Mouse (Mus musculus) CD8-positive naive resting alpha-beta T cell, adult 2 months (primary cell): ENCODE results near the gene Zfp771.

Experiments used
- DNase-seq, 2 experiments: peaks; one replicate each; pipeline ENCODE4 v3.0.0; 2022; ENCODE audit warnings: low read depth in 2 of 2, low spot score in 2 of 2

Gene Zfp771

DNA sequence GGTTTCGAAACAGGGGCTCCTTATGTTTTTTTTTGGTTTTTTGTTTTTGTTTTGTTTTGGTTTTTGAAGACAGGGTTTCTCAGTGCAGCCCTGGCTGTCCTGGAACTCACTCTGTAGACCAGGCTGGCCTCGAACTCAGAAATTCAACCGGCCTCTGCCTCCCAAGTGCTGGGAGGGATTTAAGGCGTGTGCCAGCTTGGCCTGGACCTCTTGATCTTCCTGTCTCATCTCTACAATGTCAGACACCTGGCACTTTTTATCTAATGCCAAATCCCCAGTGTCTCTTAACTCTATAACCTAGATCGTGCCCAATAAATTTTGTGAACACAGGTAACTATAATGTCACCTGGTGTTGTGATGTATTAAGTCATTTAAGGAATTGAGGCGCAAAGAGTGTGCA, 9.3 kb downstream of the Zfp771 start:
- no peak for DNase-seq

DNA sequence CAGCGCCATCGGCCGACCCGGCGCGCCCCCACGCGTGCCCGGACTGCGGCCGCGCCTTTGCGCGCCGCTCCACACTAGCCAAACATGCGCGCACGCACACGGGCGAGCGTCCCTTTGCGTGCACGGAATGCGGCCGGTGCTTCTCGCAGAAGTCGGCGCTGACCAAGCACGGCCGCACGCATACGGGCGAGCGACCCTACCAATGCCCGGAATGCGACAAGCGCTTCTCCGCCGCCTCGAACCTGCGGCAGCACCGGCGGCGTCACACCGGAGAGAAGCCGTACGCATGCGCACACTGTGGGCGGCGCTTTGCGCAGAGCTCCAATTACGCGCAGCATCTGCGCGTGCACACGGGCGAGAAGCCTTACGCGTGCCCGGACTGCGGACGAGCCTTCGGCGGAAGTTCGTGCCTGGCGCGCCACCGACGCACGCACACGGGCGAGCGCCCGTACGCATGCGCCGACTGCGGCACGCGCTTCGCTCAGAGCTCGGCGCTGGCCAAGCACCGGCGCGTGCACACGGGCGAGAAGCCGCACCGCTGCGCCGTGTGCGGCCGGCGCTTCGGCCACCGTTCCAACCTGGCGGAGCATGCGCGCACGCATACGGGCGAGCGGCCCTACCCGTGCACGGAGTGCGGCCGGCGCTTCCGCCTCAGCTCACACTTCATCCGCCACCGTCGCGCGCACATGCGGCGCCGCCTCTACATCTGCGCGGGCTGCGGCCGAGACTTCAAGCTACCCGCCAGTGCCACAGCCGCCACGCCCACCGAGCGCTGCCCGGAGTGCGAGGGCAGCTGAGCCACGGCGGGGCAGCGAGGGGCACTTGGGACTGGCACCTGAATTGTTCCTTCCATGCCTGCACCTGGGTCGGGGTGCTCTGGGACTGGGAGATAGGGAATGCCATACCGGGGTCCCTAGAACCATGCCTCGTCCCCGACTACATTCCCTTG, 10.0 kb downstream of the Zfp771 start:
- DNase-seq: peak; percentile 88 to 92

DNA sequence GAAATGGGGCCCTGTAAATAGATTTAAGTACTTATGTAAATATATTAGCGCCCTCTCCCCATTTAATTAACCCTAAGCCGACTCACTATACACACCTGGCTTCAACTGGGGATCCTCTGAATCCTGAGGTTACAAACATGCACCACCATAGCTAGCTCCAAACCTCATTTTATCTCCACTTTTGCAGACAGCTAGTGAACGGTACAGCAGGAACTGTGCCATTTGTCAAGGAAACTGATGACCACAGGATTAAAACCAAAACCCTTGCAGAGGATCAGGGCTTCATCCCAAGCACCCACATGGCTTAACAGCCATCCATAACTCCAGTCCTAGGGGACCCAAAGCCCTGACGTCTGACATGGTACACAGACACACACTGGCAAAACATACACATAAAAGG, 10.9 kb downstream of the Zfp771 start:
- DNase-seq: no peak

DNA sequence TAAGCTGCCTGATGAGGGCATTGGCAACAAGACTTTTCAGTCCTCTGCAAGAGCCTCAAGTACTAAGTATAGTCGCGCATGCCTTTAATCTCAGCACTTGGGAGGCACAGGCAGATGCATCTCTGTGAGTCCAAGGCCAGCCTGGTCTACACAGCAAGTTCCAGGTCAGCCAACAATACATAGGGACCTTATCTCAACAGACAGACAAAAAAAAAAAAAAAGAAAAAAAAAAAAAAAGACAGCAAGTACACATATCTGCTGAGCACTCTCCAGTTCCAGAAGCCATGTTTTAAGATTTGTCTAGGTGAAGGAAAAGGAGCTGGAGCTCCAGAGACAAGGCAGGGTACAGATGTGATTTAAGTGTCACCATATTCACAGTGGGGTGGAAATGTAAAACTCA, 11.9 kb downstream of the Zfp771 start:
- no peak for DNase-seq

DNA sequence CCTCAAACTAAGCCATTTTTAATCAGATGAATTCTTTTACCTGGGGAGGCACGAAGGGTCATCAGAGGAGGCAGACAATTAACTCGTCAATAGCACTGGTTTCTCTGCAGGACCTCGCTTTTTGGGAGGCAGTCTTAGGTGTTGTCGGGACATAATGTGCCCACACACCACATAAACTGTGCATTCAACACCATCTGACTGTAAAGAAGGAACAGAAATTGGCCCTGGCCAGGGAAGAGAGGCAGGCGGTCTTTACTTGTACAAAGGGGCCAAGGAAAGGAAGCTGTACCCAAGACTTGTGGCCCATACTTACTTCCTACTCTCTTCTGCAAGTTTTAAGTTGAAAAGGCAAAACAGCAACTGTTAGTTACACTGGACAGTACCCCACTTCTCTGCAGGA, 12.4 kb downstream of the Zfp771 start:
- DNase-seq: no peak

DNA sequence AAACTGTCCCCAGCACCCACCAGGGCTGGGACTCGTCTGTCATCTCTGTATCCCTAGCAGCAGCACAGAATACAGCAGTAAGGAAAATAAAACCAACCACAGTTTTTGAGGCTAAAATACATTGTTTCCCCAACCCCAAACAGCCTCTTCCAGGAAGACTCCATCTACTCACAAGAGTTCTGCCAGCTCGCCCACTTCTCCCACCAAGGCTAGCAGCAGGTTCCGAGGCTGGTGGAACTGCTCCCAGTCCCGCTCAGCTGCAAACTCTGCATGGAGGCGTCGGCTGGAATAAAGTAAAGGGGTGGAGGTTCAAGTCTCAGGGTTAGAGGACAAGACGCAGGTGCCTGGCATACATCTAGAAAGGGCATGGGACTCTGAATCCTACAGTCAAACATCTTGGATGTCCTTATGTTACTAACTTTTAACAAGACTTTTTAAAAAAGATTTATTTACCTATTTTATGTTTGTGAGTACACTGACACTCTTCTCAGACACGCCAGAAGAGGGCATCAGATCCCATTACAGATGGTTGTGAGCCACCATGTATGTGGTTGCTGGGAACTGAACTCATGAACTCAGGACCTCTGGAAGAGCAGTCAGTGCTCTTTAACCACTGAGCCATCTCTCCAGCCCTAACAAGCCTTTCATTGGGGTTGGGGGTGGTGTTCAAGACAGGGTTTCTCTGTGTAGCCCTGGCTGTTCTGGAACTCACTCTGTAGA, 15.3 kb downstream of the Zfp771 start:
- DNase-seq: no peak

DNA sequence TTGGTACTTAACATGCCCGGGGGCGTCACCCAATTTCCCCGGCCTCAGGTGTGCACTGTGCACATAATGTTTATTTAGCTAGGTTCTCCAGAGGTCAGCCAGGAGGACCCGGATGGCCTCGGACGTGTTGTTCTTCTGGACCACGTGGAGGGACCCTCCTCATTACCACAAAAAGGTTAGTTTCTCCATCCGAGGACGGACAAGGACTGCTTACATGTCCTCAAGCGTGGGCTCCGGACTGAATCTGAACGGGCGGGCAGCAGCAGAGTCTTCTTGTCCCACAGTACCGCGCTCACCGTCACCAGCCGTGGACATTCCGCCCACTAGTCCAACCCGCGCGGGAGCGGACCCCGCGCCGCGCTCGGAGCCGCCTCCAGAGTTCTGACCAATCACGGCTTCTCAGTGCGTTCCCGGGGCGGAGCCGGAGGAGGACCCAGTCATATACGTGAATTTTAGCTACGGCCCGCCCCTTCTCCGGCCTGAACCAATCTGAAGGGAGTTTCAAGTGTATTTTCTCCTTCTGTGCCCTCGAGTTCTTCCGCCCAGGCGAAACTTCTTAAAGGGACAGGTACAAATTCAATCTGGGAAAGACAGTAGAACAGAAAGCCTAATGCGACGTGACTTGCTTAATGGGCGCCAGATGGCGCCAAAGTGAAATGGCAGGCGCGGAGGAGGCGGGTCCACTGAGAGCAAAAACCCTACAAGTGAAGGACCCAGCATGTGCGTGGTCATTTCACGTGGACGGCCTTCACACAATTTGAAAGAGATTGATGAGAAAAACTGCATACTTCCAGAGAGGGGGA, 16.4 kb downstream of the Zfp771 start, which contains the start of gene Dctpp1:
TSS of gene Dctpp1 (minus strand) at position 401 of the 803 bp plus-strand sequence.
- DNase-seq: peak; percentile 91 to 95

DNA sequence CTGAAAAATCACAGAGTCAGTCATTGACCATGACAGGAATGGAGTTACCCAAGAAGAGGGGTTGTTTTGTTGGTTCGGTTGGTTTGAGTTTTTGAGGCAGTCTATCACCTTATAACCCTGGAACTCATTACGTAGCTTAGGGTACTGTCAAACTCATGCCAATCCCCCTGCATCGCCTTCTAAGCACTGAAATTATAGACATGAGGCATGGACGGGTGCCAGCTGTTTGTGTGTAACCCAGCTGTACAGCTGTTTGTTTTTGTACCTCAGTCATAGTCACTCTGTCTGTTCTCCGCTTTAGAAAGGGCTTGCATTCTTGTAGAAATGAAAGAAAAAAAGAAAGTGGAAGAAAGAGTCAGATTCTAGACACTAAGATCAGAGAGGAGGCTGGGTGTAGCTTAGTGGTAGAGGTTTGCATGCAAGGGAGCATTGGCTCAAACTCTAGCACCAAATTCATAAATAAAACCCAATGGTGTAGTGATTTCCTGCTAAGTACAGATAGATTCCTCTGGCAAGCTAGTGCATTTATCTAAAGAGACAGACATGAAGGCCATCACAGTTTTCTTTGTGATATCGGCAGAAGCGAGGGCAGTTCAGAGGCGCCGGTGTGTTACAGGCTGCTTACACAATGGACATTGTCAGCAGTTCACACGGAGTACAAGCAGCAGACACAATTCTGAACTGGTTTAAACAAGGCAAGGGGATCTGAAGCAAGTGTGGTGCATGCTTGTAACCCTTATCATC, 18.3 kb downstream of the Zfp771 start:
- DNase-seq: no peak

DNA sequence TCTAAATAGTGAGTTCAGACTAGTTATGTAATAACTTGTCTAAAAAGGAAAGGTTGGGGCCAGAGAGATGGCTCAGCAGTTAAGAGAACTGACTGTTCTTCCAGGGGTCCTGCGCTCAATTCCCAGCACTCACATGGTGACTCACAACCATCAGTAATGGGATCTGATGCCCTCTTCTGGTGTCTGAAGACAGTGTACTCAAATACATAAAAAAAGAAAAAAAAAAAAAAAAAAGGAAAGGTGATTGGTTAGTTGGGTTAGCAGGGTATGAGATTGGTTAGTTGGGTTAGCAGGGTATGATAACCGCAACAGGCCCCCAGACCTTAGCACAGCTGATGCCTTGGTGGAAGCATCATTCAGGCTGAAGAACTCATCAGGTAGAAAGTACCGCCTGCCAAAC, 19.5 kb downstream of the Zfp771 start:
- DNase-seq: no peak

DNA sequence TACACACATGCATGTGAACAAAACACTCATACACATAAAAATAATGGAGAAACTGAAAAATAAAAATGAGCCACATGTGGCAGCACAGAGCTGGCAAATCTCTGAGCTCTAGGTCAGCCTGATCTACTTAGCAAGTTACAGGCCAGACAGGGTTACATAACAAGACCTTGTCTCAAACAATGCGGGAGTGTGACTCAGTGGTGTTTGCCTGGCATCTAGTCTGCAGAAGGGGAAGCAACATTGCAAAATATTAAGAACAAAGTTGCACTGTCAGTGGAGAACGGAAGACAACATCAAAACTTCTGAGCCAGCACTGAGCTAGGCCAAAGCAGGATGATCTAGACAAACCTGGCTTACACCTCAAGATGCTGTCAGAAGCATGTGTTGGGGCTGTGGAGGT, 26.2 kb downstream of the Zfp771 start:
- DNase-seq: no peak

DNA sequence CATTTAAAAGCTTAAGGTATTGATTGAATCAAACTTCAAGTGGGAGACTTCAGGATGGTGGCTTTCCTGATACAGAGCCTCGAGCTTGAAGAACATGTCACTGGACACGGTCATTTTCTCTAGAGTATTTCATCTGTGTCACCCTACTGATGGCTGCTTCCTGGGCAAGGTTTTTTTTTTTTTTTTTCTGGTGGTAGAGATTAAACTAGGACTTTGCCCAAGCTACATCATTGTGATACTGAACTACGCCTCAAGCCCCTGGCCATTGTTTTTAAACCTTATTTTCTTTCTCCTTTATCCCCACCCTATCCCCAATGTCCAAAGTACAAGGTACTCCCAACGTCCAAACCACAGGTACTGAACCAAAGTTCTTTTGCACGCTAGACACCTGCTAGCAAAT, 26.6 kb downstream of the Zfp771 start:
- DNase-seq: no peak

DNA sequence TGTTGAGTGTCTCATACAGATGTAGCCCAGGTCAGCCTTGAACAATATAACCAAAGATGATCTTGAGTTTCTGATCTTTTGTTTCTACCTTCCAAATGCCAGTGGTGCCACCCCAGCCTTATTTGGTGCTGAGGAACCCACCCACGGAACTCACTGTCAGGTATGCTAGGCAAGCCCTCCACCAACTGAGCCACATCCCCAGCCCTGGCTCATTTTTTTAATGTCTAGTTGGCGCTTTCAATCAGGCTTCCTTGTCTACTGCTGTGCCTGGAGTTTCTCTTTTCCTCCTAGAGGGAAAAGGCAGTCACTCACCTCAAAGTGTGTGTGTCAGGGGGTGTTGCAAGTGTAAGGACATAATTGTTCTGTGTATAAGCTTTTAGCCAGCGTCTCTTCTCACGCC, 27.0 kb downstream of the Zfp771 start:
- DNase-seq: no peak

DNA sequence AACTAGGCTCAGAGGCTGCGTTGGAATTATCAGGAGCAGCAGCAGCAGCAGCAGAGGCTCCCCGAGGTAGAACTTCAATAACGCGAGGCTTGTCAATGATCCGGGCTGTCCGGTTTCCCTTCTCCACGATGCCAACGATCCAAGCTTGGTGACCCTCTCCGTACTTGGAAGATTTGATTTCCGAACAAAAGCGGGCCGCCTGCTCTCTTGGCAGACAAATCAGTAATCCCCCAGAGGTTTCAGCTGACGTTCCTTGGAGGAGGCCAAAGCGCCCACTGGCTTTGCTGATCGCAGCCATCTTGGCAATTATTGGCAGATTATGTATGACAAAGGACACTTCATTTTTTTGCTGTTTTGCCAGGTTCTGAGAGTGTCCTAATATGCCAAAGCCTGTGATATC, 28.5 kb downstream of the Zfp771 start:
- no peak for DNase-seq

DNA sequence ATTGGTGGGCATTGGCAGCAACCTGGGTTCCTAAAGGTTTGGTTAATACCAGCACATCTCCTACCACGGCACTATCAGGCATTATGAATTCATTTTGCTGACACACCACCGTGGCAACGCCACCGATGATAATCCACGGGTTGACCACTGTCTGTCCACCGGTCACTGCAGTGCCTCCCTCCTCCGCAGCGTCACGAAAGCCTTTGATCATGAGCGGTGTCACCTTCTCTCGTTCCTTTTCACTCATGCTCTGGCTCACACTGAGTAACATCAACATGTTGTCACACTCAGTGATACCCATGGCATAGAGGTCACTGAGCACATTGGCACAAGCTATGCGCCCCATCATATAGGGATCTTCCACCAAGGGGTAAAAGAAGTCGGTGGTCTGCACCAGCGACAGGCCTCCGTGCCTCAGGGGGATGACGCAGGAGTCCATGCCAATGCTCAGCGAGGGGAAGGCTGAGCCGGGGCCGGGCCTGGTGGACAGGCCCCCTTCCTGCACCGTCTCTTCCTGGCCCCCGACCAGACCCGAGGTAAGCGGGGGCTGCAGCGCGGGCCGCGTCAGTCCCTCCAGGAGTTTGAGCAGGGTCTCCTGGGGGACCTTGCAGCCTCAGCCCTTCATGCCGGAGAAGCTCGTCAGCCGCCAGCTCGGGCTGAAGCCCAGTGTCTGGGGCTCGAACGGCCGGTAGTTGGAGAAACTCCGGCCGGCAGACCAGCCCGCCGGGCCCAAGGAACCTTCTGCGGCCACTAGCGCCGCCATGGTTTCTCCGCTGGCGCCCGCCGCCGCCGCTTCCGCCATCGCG, 29.2 kb downstream of the Zfp771 start:
- no peak for DNase-seq

DNA sequence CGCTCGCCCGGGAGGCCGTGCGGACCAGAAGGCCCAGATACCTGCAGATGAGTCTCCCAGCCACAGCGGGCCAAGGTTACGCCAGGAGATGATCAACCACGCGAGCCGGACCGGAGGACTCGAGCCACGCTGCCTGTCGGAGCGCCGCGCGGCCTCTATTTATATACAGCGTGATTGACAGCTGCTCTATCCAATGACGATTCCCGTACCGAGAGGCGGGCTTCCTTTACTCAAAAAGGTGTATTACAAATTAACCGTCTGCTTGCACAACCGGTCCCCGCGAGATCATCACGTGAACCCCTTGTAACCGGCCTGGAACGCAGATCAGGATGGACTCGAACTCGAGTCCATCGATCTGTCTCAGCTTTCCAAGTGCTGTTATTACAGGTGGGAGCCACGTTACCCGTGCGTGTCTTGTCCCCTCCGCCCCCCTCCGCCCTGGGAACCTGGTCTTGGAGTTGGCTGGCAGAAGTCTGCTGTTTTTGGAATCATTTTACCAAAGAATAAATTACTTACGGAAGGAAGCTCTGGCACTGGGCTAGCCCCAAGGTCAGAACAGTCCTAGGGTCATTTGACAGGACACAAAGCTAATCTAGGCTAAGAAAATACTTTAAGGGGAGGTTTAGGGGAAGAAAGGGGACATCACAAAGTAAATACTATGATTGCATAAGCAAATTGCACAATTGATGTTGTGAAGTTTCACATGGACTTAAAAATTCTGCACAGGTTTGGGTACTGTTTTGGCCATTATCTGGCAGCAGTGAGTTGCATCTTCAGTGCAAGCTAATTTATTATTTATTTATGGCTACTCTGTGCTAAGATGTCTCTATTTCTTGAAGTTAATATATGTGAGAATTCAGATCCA, 30.1 kb downstream of the Zfp771 start, which contains the start of gene Sephs2:
TSS of gene Sephs2 (minus strand) at position 131 of the 865 bp plus-strand sequence.
- DNase-seq: peak; percentile 90 to 94

DNA sequence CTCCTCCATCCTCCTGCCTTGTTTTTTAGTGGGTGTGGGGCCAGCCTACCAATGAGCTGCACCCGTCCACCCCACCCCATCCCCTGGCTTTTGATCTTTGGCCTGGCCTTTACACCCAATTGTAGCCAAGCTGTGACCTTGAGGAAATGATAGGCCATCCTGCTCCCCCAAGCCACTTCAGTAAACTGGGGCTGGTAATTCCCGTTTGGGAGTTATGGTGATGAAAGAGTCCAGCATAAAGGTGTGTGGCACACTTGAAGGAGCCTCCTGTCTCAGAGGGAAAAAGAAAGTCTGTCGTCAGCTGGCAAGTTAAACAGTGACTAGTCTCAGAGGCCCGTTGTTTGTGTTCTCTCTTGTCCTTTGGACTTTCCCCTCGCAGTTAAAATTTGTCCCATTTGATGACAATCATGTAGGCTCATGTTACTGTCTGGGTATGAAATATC, 32.5 kb downstream of the Zfp771 start:
- no peak for DNase-seq

DNA sequence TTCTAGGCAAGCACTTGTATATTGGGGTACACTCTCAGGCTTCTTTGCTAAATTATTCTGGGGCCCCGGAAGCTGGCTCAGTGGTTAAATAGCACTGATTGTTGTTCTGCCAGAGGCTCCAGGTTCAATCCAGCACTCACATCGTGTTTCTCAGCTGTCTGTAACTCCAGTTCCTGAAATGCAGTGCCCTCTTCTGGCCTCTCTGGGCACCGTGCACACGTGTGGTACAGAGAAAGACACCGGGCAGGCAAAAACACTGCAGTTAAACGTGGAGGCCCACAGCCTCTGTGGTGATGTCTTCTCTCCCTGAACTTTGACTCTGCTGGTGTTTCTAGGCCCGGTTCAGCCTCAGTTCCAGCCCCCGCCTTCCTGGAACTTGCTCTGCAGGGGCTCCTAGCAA, 34.2 kb downstream of the Zfp771 start:
- DNase-seq: peak; percentile 51 to 64

DNA sequence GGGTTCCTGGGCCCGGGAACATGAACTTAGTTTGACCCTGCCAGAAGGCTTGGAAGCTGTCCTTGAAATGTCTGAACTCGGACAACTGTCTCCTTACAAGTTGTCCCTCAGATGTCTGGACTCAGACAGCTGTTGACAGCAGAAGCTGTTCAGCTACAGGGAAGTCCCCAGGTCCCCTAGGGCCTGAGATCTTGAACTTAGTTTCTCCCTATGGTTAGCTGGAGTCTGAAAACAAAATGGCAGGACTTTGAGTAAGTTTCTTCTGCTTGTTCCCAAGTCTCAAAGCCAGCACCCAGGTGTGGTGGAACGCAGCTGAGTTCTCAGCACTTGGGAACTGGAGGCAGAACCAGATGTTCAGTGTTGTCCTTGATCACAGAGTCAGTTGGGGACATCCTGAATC, 36.0 kb downstream of the Zfp771 start:
- DNase-seq: no peak

DNA sequence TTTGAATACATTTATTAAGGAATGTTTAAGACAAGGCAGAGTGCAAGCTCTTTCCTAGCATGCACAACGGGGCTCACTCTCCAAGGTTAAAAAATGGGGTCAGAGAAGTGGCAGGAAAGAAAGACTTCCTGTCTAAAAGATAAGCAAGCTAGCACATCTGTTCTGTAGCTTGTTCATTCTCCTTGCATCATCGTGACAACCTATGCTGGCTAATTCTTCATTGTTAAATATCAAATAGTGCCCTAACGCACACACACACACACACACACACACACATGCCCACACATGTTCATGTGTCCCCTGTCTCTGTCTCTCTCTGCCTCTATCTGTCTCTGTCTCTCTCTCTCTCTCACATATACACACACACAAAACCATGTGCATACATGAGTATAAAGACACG, 37.0 kb downstream of the Zfp771 start:
- no peak for DNase-seq
